Mouse (Mus musculus): Measurements from ENCODE around the gene Lancl3. TPM values are rescaled to one million over a fixed set of nuclear protein-coding genes. Genes with fewer than 3 reads are reported as not detected.
A peak's percentile ranks its signal among the peaks of the same experiment; 100 is the strongest.
"Not testable (repeated sequence)": the region's sequence is repeated elsewhere in the genome, so short reads cannot be mapped to it uniquely, and the experiment has no call there.

Lancl3 gene
- polyA plus RNA-seq, 1 experiment from 2014 or later = 0.82 TPM

DNA sequence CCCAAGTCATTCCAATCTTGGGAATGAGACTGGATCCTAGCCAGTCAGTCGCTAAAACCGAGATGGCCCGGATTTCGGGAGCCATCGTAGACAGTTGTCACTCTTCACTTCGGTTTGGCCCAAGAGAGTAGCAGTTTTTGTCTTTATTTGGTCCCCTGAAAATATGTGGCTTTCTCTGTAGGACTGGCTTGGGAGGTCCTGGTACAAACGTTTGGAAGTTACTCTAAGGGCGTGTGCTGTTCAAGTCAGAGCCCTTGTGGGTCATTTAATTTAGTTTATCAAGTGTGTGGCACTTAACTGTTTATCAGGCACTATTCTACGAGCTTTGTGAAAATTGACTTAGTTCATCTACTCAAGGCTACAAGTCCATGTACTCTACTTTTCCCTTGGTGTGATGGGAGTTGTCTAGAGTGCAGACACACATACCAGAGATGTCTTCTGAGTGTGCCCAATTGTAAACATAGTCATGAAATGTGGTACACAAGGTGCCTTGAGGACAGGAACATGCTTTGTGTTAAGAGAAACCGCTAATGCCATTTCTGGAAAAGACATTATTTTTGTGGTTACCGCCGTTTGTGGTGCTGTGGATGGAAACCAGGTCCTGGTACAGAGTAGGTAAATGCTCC is 73.8 kb downstream of the Lancl3 start:
- no peak for ATAC-seq (replicated peaks; ENCODE audit: low FRiP score, low read depth)
- no peak overlapping the region for H3K9ac ChIP-seq (ENCODE audit: low read depth, low read length)

DNA sequence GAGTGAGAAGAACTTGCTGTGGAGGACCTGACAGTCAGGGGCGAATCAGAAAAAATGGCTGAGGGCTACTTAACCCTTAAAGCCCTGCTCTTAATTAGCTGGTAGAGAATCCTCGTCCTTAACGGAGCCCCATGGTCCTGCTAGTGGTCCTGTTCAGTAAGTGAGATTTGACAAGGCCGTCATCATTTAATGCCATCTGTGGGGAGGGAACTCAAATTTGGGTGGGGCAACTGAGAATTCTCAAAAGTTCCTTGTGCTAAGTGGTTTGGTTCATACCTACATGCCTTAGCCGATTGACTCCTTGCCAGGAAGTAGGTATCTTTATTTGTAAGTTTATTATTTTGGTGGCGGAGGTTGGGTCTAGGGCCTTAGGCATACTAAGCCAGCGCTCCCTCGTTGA is 74.6 kb downstream of the Lancl3 start:
- TF ChIP-seq CTCF (IDR thresholded peaks at IDR 0.05; ENCODE audit: low read depth) = no peak
- no peaks in the 10 kb centered on the region for H3K27me3 ChIP-seq (ENCODE audit: insufficient read depth, low read length)
- ATAC-seq (replicated peaks; ENCODE audit: low FRiP score, low read depth) = no peak
- H3K36me3 ChIP-seq (ENCODE audit: insufficient read depth, low read length) = no peaks in the 10 kb centered on the region
- H3K9ac ChIP-seq (ENCODE audit: low read depth, low read length) = no peak overlapping the region
- no peak for DNase-seq (ENCODE audit: low spot score)
- no peak overlapping the region for H3K4me3 ChIP-seq (replicated peaks; ENCODE audit: low read depth, low read length)
- no peak overlapping the region for H3K4me2 ChIP-seq (ENCODE audit: low read length)
- WGBS = 77% methylated on average over 8 of the region's 8 CpGs
- H3K27ac ChIP-seq = no peak overlapping the region
- no peaks in the 10 kb centered on the region for H3K9me3 ChIP-seq (replicated peaks; ENCODE audit: low read length)
- no peaks in the 10 kb centered on the region for H3K4me1 ChIP-seq (replicated peaks; ENCODE audit: insufficient read depth, low read length)

More for the DNA sequence above, 73.8 kb downstream of the Lancl3 start:
- H3K27me3 ChIP-seq (ENCODE audit: insufficient read depth, low read length) = no peaks in the 10 kb centered on the region
- peak overlapping the region; percentile 54 for H3K4me2 ChIP-seq (ENCODE audit: low read length)
- no peak overlapping the region for H3K27ac ChIP-seq
- H3K36me3 ChIP-seq (ENCODE audit: insufficient read depth, low read length) = no peaks in the 10 kb centered on the region
- H3K4me1 ChIP-seq (replicated peaks; ENCODE audit: insufficient read depth, low read length) = no peaks in the 10 kb centered on the region
- DNase-seq (ENCODE audit: low spot score) = no peak
- TF ChIP-seq CTCF (IDR thresholded peaks at IDR 0.05; ENCODE audit: low read depth) = no peak
- no peaks in the 10 kb centered on the region for H3K9me3 ChIP-seq (replicated peaks; ENCODE audit: low read length)
- H3K4me3 ChIP-seq (replicated peaks; ENCODE audit: low read depth, low read length) = no peak overlapping the region
- WGBS = 60% methylated on average over 12 of the region's 12 CpGs

DNA sequence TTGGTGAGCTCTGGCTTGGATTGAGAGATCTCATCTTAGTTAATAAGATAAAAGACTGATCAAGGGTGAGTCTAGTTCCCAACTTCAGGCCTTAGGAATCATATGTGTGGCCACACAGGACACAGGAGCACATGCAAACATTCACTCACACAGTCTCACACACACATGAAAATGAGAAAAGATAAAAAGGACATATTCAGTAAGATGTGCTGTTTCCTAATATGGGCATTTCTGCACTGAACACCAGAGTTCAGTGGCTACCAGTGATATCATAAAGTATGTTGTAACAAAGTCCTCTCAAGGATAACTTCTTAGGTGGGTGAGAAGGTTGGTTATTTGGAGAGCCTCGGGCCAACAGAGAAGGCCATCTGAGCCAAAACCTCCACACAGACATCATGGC is 83.8 kb downstream of the Lancl3 start, which contains the start of gene H2al1m:
Gene H2al1m (plus strand): TSS at position 301 of the 400 bp plus-strand sequence.
- not testable (repeated sequence) for H3K4me2 ChIP-seq (ENCODE audit: low read length); H3K36me3 ChIP-seq (ENCODE audit: insufficient read depth, low read length); H3K4me3 ChIP-seq (replicated peaks; ENCODE audit: low read depth, low read length); H3K27ac ChIP-seq; ATAC-seq (replicated peaks; ENCODE audit: low FRiP score, low read depth); H3K27me3 ChIP-seq (ENCODE audit: insufficient read depth, low read length); H3K9ac ChIP-seq (ENCODE audit: low read depth, low read length); DNase-seq (ENCODE audit: low spot score); H3K4me1 ChIP-seq (replicated peaks; ENCODE audit: insufficient read depth, low read length); H3K9me3 ChIP-seq (replicated peaks; ENCODE audit: low read length)
- no CpG with 5 or more reads among the region's 1 CpGs for WGBS

DNA sequence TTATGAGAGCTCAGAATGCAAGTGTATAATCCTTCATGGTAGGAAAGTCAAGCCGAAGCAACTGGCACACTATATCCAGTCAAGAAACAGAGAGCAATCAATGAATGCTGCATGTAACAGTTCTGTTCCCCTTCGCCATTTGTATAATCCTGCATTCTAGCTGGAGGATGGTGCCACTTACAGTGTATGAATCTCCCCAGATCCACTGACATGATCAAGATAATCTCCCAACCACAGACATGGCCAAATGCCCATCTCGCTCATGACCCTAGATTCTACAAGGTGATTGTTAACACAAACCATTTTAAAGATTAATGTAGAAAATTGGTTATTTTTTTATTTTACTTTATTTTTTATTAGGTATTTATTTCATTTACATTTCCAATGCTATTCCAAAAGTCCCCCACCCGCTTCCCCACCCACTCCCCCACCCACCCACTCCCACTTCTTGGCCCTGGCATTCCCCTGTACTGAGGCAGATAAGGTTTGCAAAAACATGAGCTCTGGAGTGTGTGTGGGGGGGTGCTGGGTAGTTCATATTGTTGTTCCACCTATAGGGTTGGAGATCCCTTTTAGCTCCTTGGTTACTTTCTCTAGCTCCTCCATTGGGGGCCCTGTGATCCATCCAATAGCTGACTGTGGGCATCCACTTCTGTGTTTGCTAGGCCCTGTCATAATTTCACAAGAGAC is 93.6 kb downstream of the Lancl3 start:
- not testable (repeated sequence) for H3K27me3 ChIP-seq (ENCODE audit: insufficient read depth, low read length); H3K27ac ChIP-seq; H3K4me2 ChIP-seq (ENCODE audit: low read length); DNase-seq (ENCODE audit: low spot score); H3K9me3 ChIP-seq (replicated peaks; ENCODE audit: low read length); H3K9ac ChIP-seq (ENCODE audit: low read depth, low read length); ATAC-seq (replicated peaks; ENCODE audit: low FRiP score, low read depth); H3K4me3 ChIP-seq (replicated peaks; ENCODE audit: low read depth, low read length); H3K36me3 ChIP-seq (ENCODE audit: insufficient read depth, low read length); H3K4me1 ChIP-seq (replicated peaks; ENCODE audit: insufficient read depth, low read length)
- 84% methylated on average over 3 of the region's 4 CpGs for WGBS

DNA sequence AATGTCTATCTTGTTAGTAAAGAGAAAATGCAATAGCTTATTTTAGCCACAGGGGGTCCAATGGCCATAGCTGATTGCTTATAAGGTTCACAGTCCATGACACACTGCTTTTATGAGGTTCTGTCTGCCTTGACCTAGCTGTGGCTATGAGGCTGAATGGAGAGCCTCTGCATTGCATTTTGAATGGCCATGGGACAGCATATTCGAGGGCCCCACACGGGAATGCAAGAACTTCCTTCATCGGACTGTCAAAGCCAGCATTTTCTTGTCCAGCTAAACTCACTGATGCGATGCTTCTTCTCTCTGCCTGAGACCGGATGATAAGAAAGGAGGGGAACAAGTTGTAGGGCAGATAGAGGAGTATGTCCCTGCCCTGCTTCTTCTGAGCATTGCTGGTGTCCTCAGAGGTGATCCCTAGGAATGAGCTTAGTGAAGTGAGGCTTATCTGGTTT is 98.7 kb downstream of the Lancl3 start:
- H3K4me2 ChIP-seq (ENCODE audit: low read length) = no peak overlapping the region
- ATAC-seq (replicated peaks; ENCODE audit: low FRiP score, low read depth) (no peak), DNase-seq (ENCODE audit: low spot score) (no peak)
- H3K36me3 ChIP-seq (ENCODE audit: insufficient read depth, low read length) = no peaks in the 10 kb centered on the region
- 84% methylated on average over 5 of the region's 5 CpGs for WGBS
- H3K27ac ChIP-seq = no peak overlapping the region
- peak; percentile 21; the same call in 1 of the 2 replicates for TF ChIP-seq CTCF (IDR thresholded peaks at IDR 0.05; ENCODE audit: low read depth)
- no peak overlapping the region for H3K4me3 ChIP-seq (replicated peaks; ENCODE audit: low read depth, low read length)
- H3K27me3 ChIP-seq (ENCODE audit: insufficient read depth, low read length) = no peaks in the 10 kb centered on the region
- no peaks in the 10 kb centered on the region for H3K9me3 ChIP-seq (replicated peaks; ENCODE audit: low read length)
- H3K9ac ChIP-seq (ENCODE audit: low read depth, low read length) = no peak overlapping the region
- H3K4me1 ChIP-seq (replicated peaks; ENCODE audit: insufficient read depth, low read length) = no peaks in the 10 kb centered on the region

DNA sequence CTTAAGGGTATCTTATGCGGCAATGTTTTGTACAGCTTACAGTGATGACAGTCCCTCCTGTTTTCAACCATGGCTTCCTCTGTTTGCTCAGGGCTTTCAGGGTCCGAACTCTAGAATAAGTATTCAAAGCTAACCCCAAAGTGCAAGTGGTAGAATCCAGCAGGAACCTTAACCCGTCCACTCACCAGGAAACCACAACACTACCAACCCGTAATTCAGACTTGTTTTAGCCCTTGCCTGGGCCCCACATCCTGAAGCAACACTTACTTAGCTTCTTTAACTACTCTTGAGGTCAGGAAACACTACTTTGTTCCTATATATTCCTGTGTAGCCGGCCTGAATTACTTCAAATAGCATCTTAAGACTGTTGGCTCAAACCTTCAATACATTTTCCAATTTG is 103.1 kb downstream of the Lancl3 start:
- Histone ChIP-seq H3K27ac (no peak overlapping the region), H3K27me3 (ENCODE audit: insufficient read depth, low read length) (no peaks in the 10 kb centered on the region), H3K9ac (ENCODE audit: low read depth, low read length) (no peak overlapping the region), H3K4me1 (replicated peaks; ENCODE audit: insufficient read depth, low read length) (no peaks in the 10 kb centered on the region), H3K9me3 (replicated peaks; ENCODE audit: low read length) (no peaks in the 10 kb centered on the region), H3K36me3 (ENCODE audit: insufficient read depth, low read length) (no peaks in the 10 kb centered on the region), H3K4me2 (ENCODE audit: low read length) (no peak overlapping the region), H3K4me3 (replicated peaks; ENCODE audit: low read depth, low read length) (no peak overlapping the region)
- no peak for TF ChIP-seq CTCF (IDR thresholded peaks at IDR 0.05; ENCODE audit: low read depth)
- ATAC-seq (replicated peaks; ENCODE audit: low FRiP score, low read depth) (no peak), DNase-seq (ENCODE audit: low spot score) (no peak)
- WGBS = 79% methylated on average over 5 of the region's 5 CpGs
